Mouse (Mus musculus): Measurements from ENCODE around the gene Tspoap1.

Gene Tspoap1

GRCm38 (mm10) chr11:87745632-87746555 is 14.4 kb upstream of the Tspoap1 start:
- no peak for DNase-seq (ENCODE audit: low spot score)

- no peak for DNase-seq (ENCODE audit: low spot score)
Observed at GRCm38 (mm10) chr11:87747312-87747711, 13.0 kb upstream of the Tspoap1 start.

- no peak for DNase-seq (ENCODE audit: low spot score)
Observed at GRCm38 (mm10) chr11:87747716-87748115, 12.6 kb upstream of the Tspoap1 start.

- peak; percentile 37 for DNase-seq (ENCODE audit: low spot score)
Observed at GRCm38 (mm10) chr11:87748132-87749119, 11.9 kb upstream of the Tspoap1 start.

GRCm38 (mm10) chr11:87749192-87750042 is 10.9 kb upstream of the Tspoap1 start:
- peak; percentile 23 for DNase-seq (ENCODE audit: low spot score)

GRCm38 (mm10) chr11:87750043-87750421 is 10.3 kb upstream of the Tspoap1 start:
- no peak for DNase-seq (ENCODE audit: low spot score)

- no peak for DNase-seq (ENCODE audit: low spot score)
Observed at GRCm38 (mm10) chr11:87750521-87750920, 9.8 kb upstream of the Tspoap1 start.

GRCm38 (mm10) chr11:87751031-87751430 is 9.3 kb upstream of the Tspoap1 start:
- no peak for DNase-seq (ENCODE audit: low spot score)

- no peak for DNase-seq (ENCODE audit: low spot score)
Observed at GRCm38 (mm10) chr11:87751491-87751966, 8.8 kb upstream of the Tspoap1 start.

- no peak for DNase-seq (ENCODE audit: low spot score)
Observed at GRCm38 (mm10) chr11:87752307-87752706, 8.0 kb upstream of the Tspoap1 start.

GRCm38 (mm10) chr11:87753255-87753654 is 7.1 kb upstream of the Tspoap1 start:
- no peak for DNase-seq (ENCODE audit: low spot score)

- DNase-seq (ENCODE audit: low spot score): no peak
Observed at GRCm38 (mm10) chr11:87753891-87754501, 6.3 kb upstream of the Tspoap1 start.

GRCm38 (mm10) chr11:87754603-87755002 is 5.7 kb upstream of the Tspoap1 start:
- no peak for DNase-seq (ENCODE audit: low spot score)

- no peak for DNase-seq (ENCODE audit: low spot score)
Observed at GRCm38 (mm10) chr11:87755360-87756017, 4.9 kb upstream of the Tspoap1 start.

GRCm38 (mm10) chr11:87756251-87756820 is 4.0 kb upstream of the Tspoap1 start:
- DNase-seq (ENCODE audit: low spot score): no peak

- DNase-seq (ENCODE audit: low spot score): no peak
Observed at GRCm38 (mm10) chr11:87757001-87757954, 3.1 kb upstream of the Tspoap1 start.

GRCm38 (mm10) chr11:87758161-87758911 is 2.0 kb upstream of the Tspoap1 start:
- DNase-seq (ENCODE audit: low spot score): no peak

GRCm38 (mm10) chr11:87758957-87759608 is 1.3 kb upstream of the Tspoap1 start:
- no peak for DNase-seq (ENCODE audit: low spot score)
